Mouse (Mus musculus): Measurements from ENCODE around the gene Mipol1. TPM values are rescaled to one million over a fixed set of nuclear protein-coding genes. Genes with fewer than 3 reads are reported as not detected.

Gene Mipol1
- total and polyA plus RNA-seq, 2 experiments, result 0.77 to 6.7 TPM

DNA sequence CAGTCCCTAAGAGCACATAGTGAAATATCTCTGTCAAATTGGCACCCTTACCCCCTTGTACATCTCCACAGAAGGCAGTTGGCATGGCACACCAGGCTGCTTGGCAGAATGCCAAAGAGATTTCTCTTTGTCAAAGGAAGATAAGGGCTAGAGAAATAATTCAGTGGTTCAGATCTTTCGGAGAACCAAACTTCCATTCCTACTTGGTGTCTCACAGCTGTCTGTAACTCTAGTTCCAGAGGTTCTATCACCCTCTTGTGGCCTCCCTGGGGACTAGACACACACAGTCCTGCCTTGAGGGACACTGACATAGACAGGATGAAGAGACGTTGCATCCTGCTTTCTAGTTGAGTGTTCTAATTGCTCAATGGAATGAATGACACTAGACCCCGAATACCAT is 35.6 kb upstream of the Mipol1 start:
- H3K27ac ChIP-seq (replicated peaks; ENCODE audit: insufficient read depth, low read depth, low read length), result no peak overlapping the region
- WGBS, result 8% methylated on average over 3 of the region's 3 CpGs
- no peak overlapping the region for H3K9ac ChIP-seq (ENCODE audit: low read depth, low read length)

DNA sequence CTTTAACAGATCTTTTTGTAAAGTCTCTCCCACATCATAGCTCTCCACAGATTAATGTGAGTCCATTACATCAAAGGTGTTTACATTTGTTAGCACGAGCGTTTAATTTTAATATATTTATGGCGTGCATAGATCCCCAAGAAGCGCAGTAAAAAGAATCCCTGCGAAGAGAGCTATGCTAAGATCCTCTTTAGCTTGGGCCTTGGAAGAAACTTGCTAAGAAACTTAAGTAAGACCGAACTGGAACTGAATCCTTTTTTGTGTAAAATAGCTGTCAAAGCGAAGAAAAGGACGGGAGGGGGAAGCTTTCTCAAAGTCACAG is 34.0 kb upstream of the Mipol1 start:
- peaks cover 5% of the 10 kb centered on the region; the same call in 1 of the 2 replicates for H3K4me1 ChIP-seq (ENCODE audit: control insufficient read depth, insufficient read depth, low read length)
- no peaks in the 10 kb centered on the region for H3K79me2 ChIP-seq (ENCODE audit: control insufficient read depth, insufficient read depth, low read length)
- peak overlapping the region; percentile 76 for H3K9ac ChIP-seq (ENCODE audit: low read depth, low read length)
- WGBS, result 20% methylated on average over 8 of the region's 8 CpGs
- no peaks in the 10 kb centered on the region for H3K36me3 ChIP-seq (ENCODE audit: control insufficient read depth, insufficient read depth, low read length)
- DNase-seq (ENCODE audit: extremely low read depth, low read depth, low spot score), result peak; percentile 24
- H3K4me3 ChIP-seq (ENCODE audit: insufficient read depth, low read depth, low read length), result peak overlapping the region; percentile 92
- TF ChIP-seq CTCF (IDR thresholded peaks at IDR 0.05; ENCODE audit: low read depth, low read length), result no peak
- no peak for TF ChIP-seq POLR2A (IDR thresholded peaks at IDR 0.05; ENCODE audit: extremely low read depth, insufficient read depth, low read length)
- peak overlapping the region; percentile 89 for H3K27ac ChIP-seq (replicated peaks; ENCODE audit: insufficient read depth, low read depth, low read length)
- no peaks in the 10 kb centered on the region for H3K27me3 ChIP-seq (ENCODE audit: control insufficient read depth, insufficient read depth, low read length)

More for the DNA sequence above, 35.6 kb upstream of the Mipol1 start:
- Histone ChIP-seq H3K27me3 (ENCODE audit: control insufficient read depth, insufficient read depth, low read length) (no peaks in the 10 kb centered on the region), H3K4me3 (ENCODE audit: insufficient read depth, low read depth, low read length) (no peak overlapping the region), H3K4me1 (ENCODE audit: control insufficient read depth, insufficient read depth, low read length) (peaks cover 5% of the 10 kb centered on the region; the same call in 1 of the 2 replicates), H3K79me2 (ENCODE audit: control insufficient read depth, insufficient read depth, low read length) (no peaks in the 10 kb centered on the region; the same call in 1 of the 2 replicates), H3K36me3 (ENCODE audit: control insufficient read depth, insufficient read depth, low read length) (no peaks in the 10 kb centered on the region)
- peak; percentile 69 for DNase-seq (ENCODE audit: extremely low read depth, low read depth, low spot score)
- no peak for TF ChIP-seq POLR2A (IDR thresholded peaks at IDR 0.05; ENCODE audit: extremely low read depth, insufficient read depth, low read length)
- TF ChIP-seq CTCF (IDR thresholded peaks at IDR 0.05; ENCODE audit: low read depth, low read length), result peak; percentile 63; the same call in 1 of the 2 replicates

DNA sequence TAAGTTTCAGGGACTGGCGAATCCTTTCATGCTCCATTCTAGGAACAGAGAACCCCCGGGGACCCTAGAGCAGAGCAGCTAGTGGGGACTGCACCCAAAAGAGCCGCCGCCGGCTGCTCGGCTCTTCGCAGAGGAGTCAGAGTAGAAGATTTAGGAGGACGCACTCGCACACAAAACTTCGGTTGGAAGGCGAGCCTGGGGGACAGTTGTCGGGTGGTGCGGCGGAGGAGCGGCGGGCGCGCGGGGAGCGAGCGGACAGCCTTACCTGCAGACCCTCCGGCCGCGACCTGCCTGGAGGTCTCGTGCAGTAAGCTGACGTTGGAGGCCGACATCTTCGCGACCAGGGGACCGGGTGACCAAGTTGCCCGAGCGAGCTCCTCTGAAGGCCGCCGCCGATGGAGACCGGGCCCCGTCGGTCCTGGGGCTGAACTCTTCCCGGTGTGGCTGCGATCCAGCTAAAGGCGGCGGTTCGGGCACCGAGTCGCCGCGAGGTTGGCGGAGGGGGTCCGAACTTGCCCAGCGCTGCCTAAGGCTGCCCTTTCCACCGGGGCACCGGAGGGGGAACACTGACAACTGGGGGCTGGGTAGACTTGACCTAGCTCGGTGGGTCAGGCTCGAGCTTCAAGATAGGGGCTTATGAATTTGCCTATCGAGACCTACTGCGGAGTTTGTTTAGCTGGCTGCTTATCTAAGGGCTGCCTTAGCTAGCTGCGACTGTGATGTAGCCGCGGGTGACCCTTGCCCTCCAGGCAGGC is 33.4 kb upstream of the Mipol1 start:
- TF ChIP-seq CTCF (IDR thresholded peaks at IDR 0.05; ENCODE audit: low read depth, low read length) (no peak), POLR2A (IDR thresholded peaks at IDR 0.05; ENCODE audit: extremely low read depth, insufficient read depth, low read length) (no peak)
- Histone ChIP-seq H3K27ac (replicated peaks; ENCODE audit: insufficient read depth, low read depth, low read length) (peak overlapping the region; percentile 89), H3K36me3 (ENCODE audit: control insufficient read depth, insufficient read depth, low read length) (no peaks in the 10 kb centered on the region), H3K27me3 (ENCODE audit: control insufficient read depth, insufficient read depth, low read length) (no peaks in the 10 kb centered on the region), H3K79me2 (ENCODE audit: control insufficient read depth, insufficient read depth, low read length) (no peaks in the 10 kb centered on the region), H3K9ac (ENCODE audit: low read depth, low read length) (peak overlapping the region; percentile 76), H3K4me3 (ENCODE audit: insufficient read depth, low read depth, low read length) (peak overlapping the region; percentile 92), H3K4me1 (ENCODE audit: control insufficient read depth, insufficient read depth, low read length) (peaks cover 5% of the 10 kb centered on the region; the same call in 1 of the 2 replicates)
- 2% methylated on average over 59 of the region's 59 CpGs for WGBS
- DNase-seq (ENCODE audit: extremely low read depth, low read depth, low spot score), result no peak

DNA sequence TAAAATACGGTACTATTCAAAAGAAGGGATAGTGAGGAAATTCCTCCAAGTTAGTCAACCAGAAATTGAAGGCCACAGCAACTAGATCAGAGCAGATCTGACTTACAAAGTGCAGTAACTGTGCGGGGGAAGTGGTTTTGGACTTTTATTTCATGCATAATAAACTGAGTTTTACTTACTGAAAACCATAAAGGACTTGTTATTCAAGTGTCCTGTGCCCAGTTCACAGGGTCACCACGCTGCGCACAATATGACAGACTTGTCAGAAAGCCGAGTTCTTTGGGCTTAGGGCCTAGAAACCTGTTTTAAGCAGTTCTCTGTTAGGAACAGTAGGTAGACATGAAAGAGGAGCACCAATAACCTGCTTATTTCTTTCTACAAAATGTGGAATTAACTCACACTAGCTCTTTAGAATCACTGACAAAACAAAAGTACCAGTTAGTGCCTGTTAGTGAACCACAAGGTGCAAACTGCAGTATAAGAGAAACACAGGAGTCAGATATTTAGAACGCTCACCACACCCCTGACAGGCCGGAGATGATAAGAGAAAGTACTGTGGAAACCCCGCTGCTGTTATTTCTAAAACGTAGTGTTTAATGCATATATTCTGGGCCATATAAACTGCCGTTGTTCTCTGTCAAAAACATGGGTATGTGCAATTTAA is 32.7 kb upstream of the Mipol1 start, which contains the start of gene Slc25a21:
Gene Slc25a21, minus strand, starts transcription at position 110 of the 664 bp plus-strand sequence.
- Histone ChIP-seq H3K4me1 (ENCODE audit: control insufficient read depth, insufficient read depth, low read length) (peaks cover 5% of the 10 kb centered on the region; the same call in 1 of the 2 replicates), H3K27me3 (ENCODE audit: control insufficient read depth, insufficient read depth, low read length) (no peaks in the 10 kb centered on the region), H3K9ac (ENCODE audit: low read depth, low read length) (peak within 1 kb of the TSS; percentile 76), H3K4me3 (ENCODE audit: insufficient read depth, low read depth, low read length) (peak within 1 kb of the TSS; percentile 92), H3K36me3 (ENCODE audit: control insufficient read depth, insufficient read depth, low read length) (no peaks in the 10 kb centered on the region), H3K79me2 (ENCODE audit: control insufficient read depth, insufficient read depth, low read length) (no peaks in the 10 kb centered on the region), H3K27ac (replicated peaks; ENCODE audit: insufficient read depth, low read depth, low read length) (peak within 1 kb of the TSS; percentile 89)
- TF ChIP-seq POLR2A (IDR thresholded peaks at IDR 0.05; ENCODE audit: extremely low read depth, insufficient read depth, low read length), result no peak
- TF ChIP-seq CTCF (IDR thresholded peaks at IDR 0.05; ENCODE audit: low read depth, low read length), result no peak
- DNase-seq (ENCODE audit: extremely low read depth, low read depth, low spot score), result peak; percentile 86
- 49% methylated on average over 10 of the region's 10 CpGs for WGBS

DNA sequence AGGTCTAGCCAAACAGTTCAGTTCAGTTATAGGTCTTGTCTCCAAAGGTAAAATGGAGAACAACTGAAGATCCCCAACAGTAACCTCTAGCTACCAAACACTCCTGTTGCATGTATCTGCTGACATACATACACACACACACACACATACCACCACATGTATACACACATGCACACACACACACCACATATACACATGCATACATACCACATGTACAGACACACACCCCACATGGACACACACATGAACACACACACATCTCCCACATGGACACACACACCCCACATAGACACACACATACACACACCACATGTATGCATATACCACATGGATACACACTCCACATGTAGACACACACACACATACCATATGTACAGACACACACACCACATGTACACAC is 32.0 kb upstream of the Mipol1 start:
- no peaks in the 10 kb centered on the region for H3K79me2 ChIP-seq (ENCODE audit: control insufficient read depth, insufficient read depth, low read length)
- H3K4me3 ChIP-seq (ENCODE audit: insufficient read depth, low read depth, low read length), result no peak overlapping the region
- H3K27ac ChIP-seq (replicated peaks; ENCODE audit: insufficient read depth, low read depth, low read length), result no peak overlapping the region
- DNase-seq (ENCODE audit: extremely low read depth, low read depth, low spot score), result no peak
- no peaks in the 10 kb centered on the region for H3K36me3 ChIP-seq (ENCODE audit: control insufficient read depth, insufficient read depth, low read length)
- peaks cover 5% of the 10 kb centered on the region; the same call in 1 of the 2 replicates for H3K4me1 ChIP-seq (ENCODE audit: control insufficient read depth, insufficient read depth, low read length)
- no peaks in the 10 kb centered on the region for H3K27me3 ChIP-seq (ENCODE audit: control insufficient read depth, insufficient read depth, low read length)
- no peak for TF ChIP-seq CTCF (IDR thresholded peaks at IDR 0.05; ENCODE audit: low read depth, low read length)
- no peak for TF ChIP-seq POLR2A (IDR thresholded peaks at IDR 0.05; ENCODE audit: extremely low read depth, insufficient read depth, low read length)
- H3K9ac ChIP-seq (ENCODE audit: low read depth, low read length), result no peak overlapping the region
